Mouse (Mus musculus) adrenal gland, adult (tissue): ENCODE measurements at regions not wholly inside any gene's neighbourhood (a gene's known extent, or its start where the extent isn't known, plus 50 kb on each side); places are given as distances from the start of the nearest gene placed in this dataset.
"Not testable (repeated sequence)": the region's sequence is repeated elsewhere in the genome, so short reads cannot be mapped to it uniquely, and the experiment has no call there.

Experiments used
- DNase-seq, 2 experiments: peaks; one replicate each; pipeline ENCODE4 v3.0.0; 2022 to 2023; ENCODE audit warnings: low spot score in 1 of 2; ENCODE audit not compliant: inconsistent age in 2 of 2

- DNase-seq = no peak
These were observed 120.7 kb upstream of the Thrb start for GRCm38 (mm10) chr14:17539322-17539721.

GRCm38 (mm10) chr14:17556458-17556857 is 103.6 kb upstream of the Thrb start:
- no peak for DNase-seq

GRCm38 (mm10) chr14:17560001-17560400 is 100.1 kb upstream of the Thrb start:
- DNase-seq = not testable (repeated sequence)

- no peak for DNase-seq
These were observed 92.1 kb upstream of the Thrb start for GRCm38 (mm10) chr14:17567927-17568326.

GRCm38 (mm10) chr14:17569087-17569636 is 90.9 kb upstream of the Thrb start:
- no peak for DNase-seq

GRCm38 (mm10) chr14:17578776-17579175 is 81.3 kb upstream of the Thrb start:
- no peak for DNase-seq

- DNase-seq = no peak
These were observed 70.5 kb upstream of the Thrb start for GRCm38 (mm10) chr14:17589595-17589994.

GRCm38 (mm10) chr14:17599553-17599952 is 60.5 kb upstream of the Thrb start:
- peak in 1 of 2 experiments; percentile 62 for DNase-seq

GRCm38 (mm10) chr14:17602357-17602756 is 57.7 kb upstream of the Thrb start:
- DNase-seq = no peak

GRCm38 (mm10) chr14:17606018-17606417 is 54.0 kb upstream of the Thrb start:
- no peak for DNase-seq

- no peak for DNase-seq
These were observed 52.9 kb upstream of the Thrb start for GRCm38 (mm10) chr14:17607186-17607585.
